Mouse (Mus musculus) lung, postnatal 0 days (tissue): ENCODE measurements at regions not wholly inside any gene's neighbourhood (a gene's known extent, or its start where the extent isn't known, plus 50 kb on each side); places are given as distances from the start of the nearest gene placed in this dataset.

Experiments used
- CTCF ChIP-seq: IDR thresholded peaks from 2 replicates; pipeline ENCODE4 v1.5.1; 2016; ENCODE audit warnings: antibody characterized with exemption, mild to moderate bottlenecking
- EP300 ChIP-seq: IDR thresholded peaks from 2 replicates; pipeline ENCODE4 v1.6.1; 2016; ENCODE audit warnings: antibody characterized with exemption, mild to moderate bottlenecking, control low read depth

DNA sequence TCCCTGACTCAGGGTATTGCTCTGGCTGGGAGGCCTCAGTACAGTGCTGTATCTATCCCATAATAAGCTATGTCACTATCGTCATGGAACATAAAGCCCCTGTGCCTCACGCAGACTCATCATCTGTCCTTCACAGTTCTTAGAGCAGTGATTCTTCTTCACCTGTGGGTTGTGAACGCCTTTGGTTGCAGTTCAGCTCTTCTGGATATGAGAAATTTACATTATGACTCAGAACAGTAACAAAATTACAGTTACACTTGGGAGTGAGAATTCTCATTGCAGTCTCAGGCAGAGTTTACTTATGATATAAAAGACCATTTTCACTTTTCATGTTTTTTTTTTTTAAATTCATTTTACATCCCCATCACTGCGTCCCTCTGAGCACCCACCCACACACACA, 941.4 kb downstream of the Slc4a3 start:
- TF ChIP-seq EP300: no peak
- TF ChIP-seq CTCF: no peak
